Mouse (Mus musculus) limb, embryonic 15.5 days (tissue): ENCODE measurements around the gene Ephb4. TPM values are rescaled to one million over a fixed set of nuclear protein-coding genes. Genes with fewer than 3 reads are reported as not detected.
A peak's percentile ranks its signal among the peaks of the same experiment; 100 is the strongest.

Source experiments
- ATAC-seq: fragments of 200-750 bp; cut with Nextera tagmentation; 2 replicates; pipeline ENCODE4 v1.8.0; 2017; ENCODE audit warnings: low read depth, moderate TSS enrichment; ENCODE audit not compliant: insufficient number of reproducible peaks, low FRiP score, low TSS enrichment
- H3K27ac ChIP-seq: fragments of 300-500 bp; sonication (generic); 2 replicates; pipeline ENCODE4 v1.5.1; 2015; ENCODE audit warnings: moderate library complexity, mild to moderate bottlenecking, inconsistent platforms
- H3K27me3 ChIP-seq: fragments of 300-500 bp; sonication (generic); 2 replicates; pipeline ENCODE4 v1.6.1; 2015; ENCODE audit warnings: inconsistent platforms
- H3K36me3 ChIP-seq: fragments of 300-500 bp; sonication (generic); 2 replicates; pipeline ENCODE4 v1.6.1; 2015; ENCODE audit warnings: inconsistent platforms
- H3K4me1 ChIP-seq: fragments of 300-500 bp; sonication (generic); 2 replicates; pipeline ENCODE4 v1.6.1; 2015; ENCODE audit warnings: inconsistent platforms
- H3K4me2 ChIP-seq: fragments of 300-500 bp; sonication (generic); 2 replicates; pipeline ENCODE4 v1.6.1; 2015; ENCODE audit warnings: mild to moderate bottlenecking, inconsistent platforms
- H3K4me3 ChIP-seq: fragments of 300-500 bp; sonication (generic); 2 replicates; pipeline ENCODE4 v1.5.1; 2015; ENCODE audit warnings: mild to moderate bottlenecking, inconsistent platforms
- H3K9ac ChIP-seq: fragments of 300-500 bp; sonication (generic); 2 replicates; pipeline ENCODE4 v1.6.1; 2015; ENCODE audit warnings: inconsistent platforms
- H3K9me3 ChIP-seq: fragments of 300-500 bp; sonication (generic); 2 replicates; pipeline ENCODE4 v1.6.1; 2016; ENCODE audit warnings: inconsistent platforms
- WGBS: fragments of 180-500 bp; shearing (Covaris S2); methylation state at CpG from one replicate; pipeline ENCODE4 v1.1.7; 2015; 5-methylcytosine and 5-hydroxymethylcytosine counted together
- polyA plus RNA-seq: library from polyadenylated mRNA; unstranded; fragments of >200 nt; fragmentation: Nextera tagmentation; extraction: Ambion mirVana; gene quantifications from 2 replicates; pipeline ENCODE4 v1.2.1, GENCODE M21; 2015

Gene Ephb4
- polyA plus RNA-seq, 1 experiment from 2014 or later: 68.6 TPM

- Histone ChIP-seq H3K4me1 (peaks cover 44% of the 10 kb centered on the region), H3K36me3 (peaks cover 51% of the 10 kb centered on the region), H3K9ac (no peak overlapping the region), H3K27ac (peak overlapping the region; percentile 47; the same call in 1 of the 2 replicates), H3K27me3 (no peaks in the 10 kb centered on the region), H3K9me3 (no peaks in the 10 kb centered on the region), H3K4me2 (no peak overlapping the region), H3K4me3 (no peak overlapping the region)
- 0 out of 2 replicates have a peak, but pooled peaks have one; percentile 15 for ATAC-seq
- WGBS: 52% methylated on average over 2 of the region's 2 CpGs
These were observed 25.7 kb downstream of the Ephb4 start for GRCm38 (mm10) chr5:137375627-137376026.

- no peaks in the 10 kb centered on the region for H3K9me3 ChIP-seq
- WGBS: 38% methylated on average over 7 of the region's 7 CpGs
- H3K4me3 ChIP-seq: no peak overlapping the region
- H3K4me1 ChIP-seq: peaks cover 44% of the 10 kb centered on the region
- H3K36me3 ChIP-seq: peaks cover 45% of the 10 kb centered on the region
- 0 out of 2 replicates have a peak overlapping the region, but pooled peaks have one; percentile 47 for H3K27ac ChIP-seq
- H3K27me3 ChIP-seq: no peaks in the 10 kb centered on the region
- no peak overlapping the region for H3K9ac ChIP-seq
- no peak for ATAC-seq
- no peak overlapping the region for H3K4me2 ChIP-seq
These were observed 26.3 kb downstream of the Ephb4 start for GRCm38 (mm10) chr5:137376198-137376597.

GRCm38 (mm10) chr5:137376722-137377121, 26.8 kb downstream of the Ephb4 start:
- WGBS: 48% methylated on average over 9 of the region's 9 CpGs
- no peak for ATAC-seq
- Histone ChIP-seq H3K27ac (no peak overlapping the region), H3K9ac (no peak overlapping the region), H3K4me2 (no peak overlapping the region), H3K27me3 (no peaks in the 10 kb centered on the region), H3K36me3 (peaks cover 40% of the 10 kb centered on the region), H3K9me3 (no peaks in the 10 kb centered on the region), H3K4me3 (no peak overlapping the region), H3K4me1 (peaks cover 44% of the 10 kb centered on the region)

GRCm38 (mm10) chr5:137377176-137377575, 27.3 kb downstream of the Ephb4 start:
- no peak for ATAC-seq
- H3K9me3 ChIP-seq: no peaks in the 10 kb centered on the region
- no peak overlapping the region for H3K4me3 ChIP-seq
- peaks cover 44% of the 10 kb centered on the region for H3K4me1 ChIP-seq
- 20% methylated on average over 10 of the region's 11 CpGs for WGBS
- no peak overlapping the region for H3K9ac ChIP-seq
- H3K27me3 ChIP-seq: no peaks in the 10 kb centered on the region
- H3K4me2 ChIP-seq: peak overlapping the region; percentile 15
- H3K36me3 ChIP-seq: peaks cover 35% of the 10 kb centered on the region
- H3K27ac ChIP-seq: no peak overlapping the region

GRCm38 (mm10) chr5:137377603-137378002, 27.7 kb downstream of the Ephb4 start:
- ATAC-seq: no peak
- H3K9ac ChIP-seq: no peak overlapping the region

GRCm38 (mm10) chr5:137381152-137381551, 31.2 kb downstream of the Ephb4 start:
- no peak for ATAC-seq
- Histone ChIP-seq H3K9ac (no peak overlapping the region), H3K9me3 (no peaks in the 10 kb centered on the region), H3K36me3 (no peaks in the 10 kb centered on the region), H3K4me1 (peaks cover 21% of the 10 kb centered on the region; the same call in 1 of the 2 replicates), H3K27ac (no peak overlapping the region), H3K4me2 (no peak overlapping the region), H3K27me3 (no peaks in the 10 kb centered on the region), H3K4me3 (no peak overlapping the region)
- 46% methylated on average over 4 of the region's 4 CpGs for WGBS

More at GRCm38 (mm10) chr5:137377603-137378002, 27.7 kb downstream of the Ephb4 start:
- Histone ChIP-seq H3K27me3 (no peaks in the 10 kb centered on the region), H3K9me3 (no peaks in the 10 kb centered on the region), H3K27ac (no peak overlapping the region), H3K36me3 (peaks cover 31% of the 10 kb centered on the region), H3K4me1 (peaks cover 44% of the 10 kb centered on the region), H3K4me2 (peak overlapping the region; percentile 15; the same call in 1 of the 2 replicates), H3K4me3 (no peak overlapping the region)
- 27% methylated on average over 10 of the region's 15 CpGs for WGBS

GRCm38 (mm10) chr5:137383441-137383840, 33.5 kb downstream of the Ephb4 start:
- no peak overlapping the region for H3K4me3 ChIP-seq
- no peaks in the 10 kb centered on the region for H3K9me3 ChIP-seq
- WGBS: 70% methylated on average over 7 of the region's 7 CpGs
- H3K27ac ChIP-seq: no peak overlapping the region
- no peaks in the 10 kb centered on the region for H3K36me3 ChIP-seq
- ATAC-seq: no peak
- H3K4me2 ChIP-seq: no peak overlapping the region
- H3K27me3 ChIP-seq: no peaks in the 10 kb centered on the region
- no peak overlapping the region for H3K9ac ChIP-seq
- H3K4me1 ChIP-seq: peaks cover 7% of the 10 kb centered on the region; the same call in 1 of the 2 replicates

- H3K27me3 ChIP-seq: no peaks in the 10 kb centered on the region
- no peak overlapping the region for H3K4me3 ChIP-seq
- H3K27ac ChIP-seq: no peak overlapping the region
- no peak for ATAC-seq
- H3K4me1 ChIP-seq: no peaks in the 10 kb centered on the region
- no peaks in the 10 kb centered on the region for H3K9me3 ChIP-seq
- no peak overlapping the region for H3K4me2 ChIP-seq
- 82% methylated on average over 7 of the region's 7 CpGs for WGBS
- no peaks in the 10 kb centered on the region for H3K36me3 ChIP-seq
- H3K9ac ChIP-seq: no peak overlapping the region
These were observed 36.8 kb downstream of the Ephb4 start for GRCm38 (mm10) chr5:137386712-137387111.

- H3K27me3 ChIP-seq: 0 out of 2 replicates have a peak, but pooled peaks cover 3% of the 10 kb centered on the region
- H3K36me3 ChIP-seq: no peaks in the 10 kb centered on the region
- H3K4me2 ChIP-seq: no peak overlapping the region
- WGBS: 80% methylated on average over 8 of the region's 8 CpGs
- no peaks in the 10 kb centered on the region for H3K9me3 ChIP-seq
- ATAC-seq: no peak
- no peak overlapping the region for H3K4me3 ChIP-seq
- H3K9ac ChIP-seq: no peak overlapping the region
- no peaks in the 10 kb centered on the region for H3K4me1 ChIP-seq
- H3K27ac ChIP-seq: no peak overlapping the region
These were observed 41.7 kb downstream of the Ephb4 start for GRCm38 (mm10) chr5:137391641-137392040.

- WGBS: 47% methylated on average over 7 of the region's 7 CpGs
- H3K9me3 ChIP-seq: no peaks in the 10 kb centered on the region
These were observed 44.5 kb downstream of the Ephb4 start for GRCm38 (mm10) chr5:137394456-137394855.

GRCm38 (mm10) chr5:137404081-137404480, 54.2 kb downstream of the Ephb4 start:
- Histone ChIP-seq H3K36me3 (no peaks in the 10 kb centered on the region), H3K9ac (no peak overlapping the region), H3K27ac (no peak overlapping the region), H3K9me3 (no peaks in the 10 kb centered on the region), H3K4me3 (no peak overlapping the region), H3K4me1 (no peaks in the 10 kb centered on the region), H3K27me3 (no peaks in the 10 kb centered on the region), H3K4me2 (no peak overlapping the region)
- ATAC-seq: no peak
- 74% methylated on average over 2 of the region's 2 CpGs for WGBS

More at GRCm38 (mm10) chr5:137394456-137394855, 44.5 kb downstream of the Ephb4 start:
- Histone ChIP-seq H3K36me3 (no peaks in the 10 kb centered on the region), H3K27me3 (0 out of 2 replicates have a peak, but pooled peaks cover 3% of the 10 kb centered on the region), H3K4me1 (no peaks in the 10 kb centered on the region), H3K27ac (no peak overlapping the region), H3K9ac (no peak overlapping the region), H3K4me2 (no peak overlapping the region), H3K4me3 (no peak overlapping the region)
- ATAC-seq: no peak

- ATAC-seq: no peak
These were observed 59.5 kb downstream of the Ephb4 start for GRCm38 (mm10) chr5:137409451-137409850.

GRCm38 (mm10) chr5:137410066-137410465, 60.2 kb downstream of the Ephb4 start:
- Histone ChIP-seq H3K4me3 (no peak overlapping the region), H3K4me1 (no peaks in the 10 kb centered on the region), H3K27ac (no peak overlapping the region), H3K9me3 (no peaks in the 10 kb centered on the region), H3K27me3 (no peaks in the 10 kb centered on the region), H3K4me2 (no peak overlapping the region), H3K9ac (no peak overlapping the region), H3K36me3 (no peaks in the 10 kb centered on the region)
- WGBS: 75% methylated on average over 3 of the region's 3 CpGs
- ATAC-seq: no peak

More at GRCm38 (mm10) chr5:137409451-137409850, 59.5 kb downstream of the Ephb4 start:
- Histone ChIP-seq H3K9me3 (no peaks in the 10 kb centered on the region), H3K27me3 (no peaks in the 10 kb centered on the region), H3K4me1 (no peaks in the 10 kb centered on the region), H3K4me2 (no peak overlapping the region), H3K36me3 (no peaks in the 10 kb centered on the region), H3K4me3 (no peak overlapping the region), H3K27ac (no peak overlapping the region), H3K9ac (no peak overlapping the region)
- 72% methylated on average over 6 of the region's 6 CpGs for WGBS
